Mouse (Mus musculus) heart, postnatal 14 days (tissue): ENCODE measurements around the gene Akap8. TPM values are rescaled to one million over a fixed set of nuclear protein-coding genes. Genes with fewer than 3 reads are reported as not detected.
A peak's percentile ranks its signal among the peaks of the same experiment; 100 is the strongest.

Experiments
- DNase-seq, 2 experiments: peaks; one replicate each; pipeline ENCODE4 v3.0.0; 2021 to 2022
- intact Hi-C: fragments of 180-260 bp; cut with DNase I; formaldehyde crosslinking; loops from one replicate; pipeline ENCODE4 v1.15.1; 2025
- total RNA-seq, 2 experiments: library from RNA; stranded (reverse); gene quantifications; 2 replicates each; pipeline ENCODE4 v1.2.3; 2021

The Akap8 gene
- total RNA-seq, 2 experiments from 2014 or later: 50.0 to 62.5 TPM

- intact Hi-C loops: loop anchor here (1.0 kb wide), 2 partner anchors 82 to 144 kb away; no protein-coding TSS in a partner anchor
- DNase-seq: no peak
These were observed 28.9 kb upstream of the Akap8 start for GRCm38 (mm10) chr17:32349851-32350381.

GRCm38 (mm10) chr17:32349037-32349732 lies 28.1 kb upstream of the Akap8 start:
- DNase-seq: peak in 1 of 2 experiments; percentile 27
- intact Hi-C loops: loop anchor here (1.0 kb wide), 2 partner anchors 83 to 145 kb away; no protein-coding TSS in a partner anchor

GRCm38 (mm10) chr17:32348406-32348805 lies 27.4 kb upstream of the Akap8 start:
- intact Hi-C loops: no loop called here
- no peak for DNase-seq

GRCm38 (mm10) chr17:32341102-32341501 lies 20.1 kb upstream of the Akap8 start:
- intact Hi-C loops: no loop called here
- DNase-seq: no peak

- intact Hi-C loops: no loop called here
These were observed 19.1 kb upstream of the Akap8 start for GRCm38 (mm10) chr17:32340110-32340509.

GRCm38 (mm10) chr17:32335869-32336268 lies 14.8 kb upstream of the Akap8 start:
- intact Hi-C loops: no loop called here

More at GRCm38 (mm10) chr17:32340110-32340509, 19.1 kb upstream of the Akap8 start:
- no peak for DNase-seq

GRCm38 (mm10) chr17:32334921-32335320 lies 13.9 kb upstream of the Akap8 start:
- intact Hi-C loops: no loop called here
- DNase-seq: no peak

More at GRCm38 (mm10) chr17:32335869-32336268, 14.8 kb upstream of the Akap8 start:
- no peak for DNase-seq

GRCm38 (mm10) chr17:32333675-32334303 lies 12.8 kb upstream of the Akap8 start:
- intact Hi-C loops: no loop called here
- no peak for DNase-seq

GRCm38 (mm10) chr17:32327501-32327900 lies 6.5 kb upstream of the Akap8 start:
- DNase-seq: no peak
- intact Hi-C loops: no loop called here

GRCm38 (mm10) chr17:32322809-32323208 lies 1.8 kb upstream of the Akap8 start:
- intact Hi-C loops: no loop called here
- DNase-seq: no peak

- intact Hi-C loops: loop anchor here (2.0 kb wide), 1 partner anchor 37 kb away; the partner anchor contains the start of gene Brd4
- DNase-seq: peak in 1 of 2 experiments; percentile 8
These were observed 798 bp upstream of the Akap8 start for GRCm38 (mm10) chr17:32321836-32322235.

- intact Hi-C loops: loop anchor here (2.0 kb wide), 1 partner anchor 37 kb away; the partner anchor contains the start of gene Brd4
These were observed 324 bp upstream of the Akap8 start for GRCm38 (mm10) chr17:32321390-32321734.

GRCm38 (mm10) chr17:32319950-32320349 lies 1.1 kb downstream of the Akap8 start:
- intact Hi-C loops: loop anchor here (2.0 kb wide), 1 partner anchor 35 kb away; the partner anchor contains the start of gene Brd4
- DNase-seq: no peak

More at GRCm38 (mm10) chr17:32321390-32321734, 324 bp upstream of the Akap8 start:
- DNase-seq: no peak

GRCm38 (mm10) chr17:32317708-32318107 lies 3.3 kb downstream of the Akap8 start:
- no peak for DNase-seq
- intact Hi-C loops: no loop called here

GRCm38 (mm10) chr17:32317032-32317431 lies 4.0 kb downstream of the Akap8 start:
- DNase-seq: no peak
- intact Hi-C loops: no loop called here

- intact Hi-C loops: no loop called here
- DNase-seq: no peak
These were observed 5.5 kb downstream of the Akap8 start for GRCm38 (mm10) chr17:32315560-32315959.

- intact Hi-C loops: loop anchor here (2.0 kb wide), 1 partner anchor 265 kb away; no protein-coding TSS in a partner anchor
These were observed 7.1 kb downstream of the Akap8 start for GRCm38 (mm10) chr17:32313892-32314291.

GRCm38 (mm10) chr17:32312801-32313200 lies 8.2 kb downstream of the Akap8 start:
- intact Hi-C loops: loop anchor here (2.0 kb wide), 1 partner anchor 264 kb away; no protein-coding TSS in a partner anchor

More at GRCm38 (mm10) chr17:32313892-32314291, 7.1 kb downstream of the Akap8 start:
- DNase-seq: no peak

GRCm38 (mm10) chr17:32307963-32308362 lies 13.1 kb downstream of the Akap8 start:
- no peak for DNase-seq
- intact Hi-C loops: no loop called here

More at GRCm38 (mm10) chr17:32312801-32313200, 8.2 kb downstream of the Akap8 start:
- no peak for DNase-seq

GRCm38 (mm10) chr17:32298125-32298524 lies 22.9 kb downstream of the Akap8 start:
- DNase-seq: no peak
- intact Hi-C loops: no loop called here

- DNase-seq: no peak
- intact Hi-C loops: no loop called here
These were observed 25.1 kb downstream of the Akap8 start for GRCm38 (mm10) chr17:32295901-32296300.
